Mouse (Mus musculus): ENCODE data around the gene Tmem203.

Tmem203 gene

DNA sequence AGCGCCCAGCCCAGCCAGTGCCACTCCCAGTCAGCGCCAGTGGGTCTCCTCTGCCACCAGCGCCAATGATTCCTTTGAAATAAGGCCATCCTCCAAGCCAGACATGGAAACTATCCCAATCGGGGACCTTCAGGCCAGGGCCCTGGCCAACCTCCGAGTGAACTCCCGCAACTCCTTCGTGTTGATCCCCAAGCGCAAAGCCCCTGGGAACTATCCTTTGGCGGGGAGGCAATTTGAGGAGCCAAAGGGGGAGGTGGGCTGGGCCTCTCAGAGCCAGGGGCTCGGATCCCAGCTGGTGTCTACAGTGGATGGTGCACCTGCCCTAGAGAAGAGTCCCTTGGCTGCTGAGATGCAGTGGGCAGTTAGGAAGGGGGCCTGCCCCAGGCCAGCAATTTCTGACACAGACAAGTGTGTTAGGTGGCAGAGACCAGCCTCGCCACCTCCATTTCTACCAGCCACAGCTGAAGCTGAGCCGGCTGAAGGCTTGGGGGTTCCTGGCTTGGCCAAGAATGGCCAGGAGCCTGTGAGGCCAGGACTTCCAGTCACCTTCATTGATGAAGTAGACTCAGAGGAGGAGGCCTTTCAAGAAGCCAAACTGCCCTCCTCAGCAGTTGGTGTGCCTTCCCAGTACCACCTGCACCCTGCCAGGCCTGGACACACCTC is 8.5 kb downstream of the Tmem203 start:
- no peak for DNase-seq (ENCODE audit: low read depth, low spot score)

DNA sequence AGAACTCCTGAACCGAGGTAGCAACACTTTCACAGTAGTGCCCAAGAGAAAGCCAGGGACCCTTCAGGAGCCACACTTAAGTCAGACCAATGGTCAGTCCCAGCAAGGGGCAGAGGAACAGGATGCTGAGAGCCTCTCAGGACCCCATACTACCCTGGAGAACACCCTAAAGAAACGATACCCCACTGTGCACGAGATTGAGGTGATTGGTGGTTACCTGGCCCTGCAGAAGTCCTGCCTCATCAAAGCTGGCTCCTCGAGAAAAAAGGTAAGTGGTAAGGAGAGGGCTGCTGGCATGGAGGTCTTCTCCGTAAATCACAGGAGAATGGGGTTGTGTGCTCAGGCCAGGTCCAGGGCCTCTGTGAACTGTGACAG is 9.0 kb downstream of the Tmem203 start:
- no peak for DNase-seq (ENCODE audit: low read depth, low spot score)

- DNase-seq (ENCODE audit: low read depth, low spot score) = peak; percentile 89
Observed at GRCm38 (mm10) chr2:25264851-25265250, 9.6 kb downstream of the Tmem203 start.

DNA sequence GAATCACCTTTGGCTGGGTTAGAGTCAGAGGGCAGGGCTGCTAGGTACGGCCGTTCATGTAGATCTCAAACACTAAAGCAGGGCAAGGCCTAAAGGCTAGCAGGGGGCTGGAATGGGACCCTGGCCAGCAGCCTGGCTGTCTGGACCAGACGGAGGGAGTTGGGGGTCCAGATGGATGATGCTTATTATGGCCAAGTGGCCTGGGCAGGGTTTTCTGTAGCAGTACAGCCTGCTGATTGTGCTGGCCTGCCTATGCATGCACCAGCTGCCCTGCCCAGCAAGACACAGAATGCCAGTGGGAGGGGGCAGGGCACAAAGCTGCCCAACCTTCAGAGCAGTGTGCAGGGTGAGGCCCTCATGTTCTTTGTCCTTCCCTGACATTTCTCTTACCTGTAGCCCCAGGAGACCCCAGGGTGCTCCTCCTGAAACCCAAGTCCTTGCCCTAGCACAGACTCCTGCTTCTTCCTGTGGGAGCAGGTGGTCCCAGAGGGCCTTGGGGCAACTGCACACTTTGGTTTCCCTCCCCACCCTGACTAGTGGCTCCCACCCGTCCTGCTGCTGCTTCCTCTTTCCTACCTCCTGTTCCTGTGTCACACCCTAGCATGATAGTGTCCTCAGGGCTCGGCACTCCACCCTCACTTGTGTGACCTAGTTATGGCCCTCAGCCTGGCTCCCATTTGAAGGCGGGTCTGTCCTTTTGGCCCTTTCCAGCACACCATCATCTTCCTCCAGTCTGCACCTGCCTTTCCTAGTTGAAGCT is 10.8 kb downstream of the Tmem203 start:
- no peak for DNase-seq (ENCODE audit: low read depth, low spot score)

- no peak for DNase-seq (ENCODE audit: low read depth, low spot score)
Observed at GRCm38 (mm10) chr2:25266720-25267119, 11.5 kb downstream of the Tmem203 start.

DNA sequence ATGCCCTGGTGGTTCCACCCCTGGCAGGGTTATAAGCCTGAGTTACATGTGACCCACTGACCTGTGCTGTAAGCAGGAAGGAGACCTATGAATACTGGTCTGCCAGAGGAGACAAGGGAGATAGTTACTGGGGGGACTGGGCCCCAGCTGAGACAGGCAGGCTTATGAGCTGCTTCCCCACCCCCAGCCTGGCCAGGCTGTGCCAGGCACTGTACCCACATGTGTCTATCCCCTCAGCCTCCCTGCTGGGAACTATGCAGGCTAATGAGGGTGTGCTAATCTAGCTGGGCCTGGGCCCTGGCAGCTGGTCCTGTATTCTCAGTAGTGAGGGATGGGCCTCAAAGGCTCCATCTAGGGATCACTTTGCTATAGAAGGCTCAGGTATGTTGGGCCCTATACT is 12.0 kb downstream of the Tmem203 start:
- no peak for DNase-seq (ENCODE audit: low read depth, low spot score)

DNA sequence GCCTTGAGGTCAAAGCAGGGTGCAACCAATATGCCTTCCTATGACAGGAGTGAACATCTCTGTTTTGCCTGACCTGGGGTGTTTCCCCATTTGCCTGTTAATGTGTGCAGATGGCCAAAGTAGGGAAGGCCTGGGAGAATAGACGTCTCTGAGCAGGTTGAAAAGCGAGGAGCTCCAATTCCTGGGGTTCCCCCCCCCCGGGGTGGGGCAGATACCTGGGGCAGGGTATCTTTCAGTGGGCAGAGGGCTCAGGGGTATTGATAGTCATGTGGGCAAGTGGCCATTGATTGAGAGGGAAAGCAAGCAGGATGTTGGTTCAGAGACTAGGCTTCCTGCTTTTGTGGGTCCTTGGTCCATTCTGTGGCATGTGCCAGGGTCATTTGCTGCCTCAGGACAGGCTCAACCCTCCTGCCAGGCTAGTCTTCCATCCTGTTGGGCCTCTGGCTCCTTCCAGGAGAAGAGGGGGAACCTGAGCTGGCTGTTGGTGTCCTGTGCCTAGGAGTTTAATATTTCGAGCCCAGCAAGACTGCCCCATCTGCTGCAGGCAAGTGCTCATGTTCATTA is 12.6 kb downstream of the Tmem203 start:
- no peak for DNase-seq (ENCODE audit: low read depth, low spot score)

DNA sequence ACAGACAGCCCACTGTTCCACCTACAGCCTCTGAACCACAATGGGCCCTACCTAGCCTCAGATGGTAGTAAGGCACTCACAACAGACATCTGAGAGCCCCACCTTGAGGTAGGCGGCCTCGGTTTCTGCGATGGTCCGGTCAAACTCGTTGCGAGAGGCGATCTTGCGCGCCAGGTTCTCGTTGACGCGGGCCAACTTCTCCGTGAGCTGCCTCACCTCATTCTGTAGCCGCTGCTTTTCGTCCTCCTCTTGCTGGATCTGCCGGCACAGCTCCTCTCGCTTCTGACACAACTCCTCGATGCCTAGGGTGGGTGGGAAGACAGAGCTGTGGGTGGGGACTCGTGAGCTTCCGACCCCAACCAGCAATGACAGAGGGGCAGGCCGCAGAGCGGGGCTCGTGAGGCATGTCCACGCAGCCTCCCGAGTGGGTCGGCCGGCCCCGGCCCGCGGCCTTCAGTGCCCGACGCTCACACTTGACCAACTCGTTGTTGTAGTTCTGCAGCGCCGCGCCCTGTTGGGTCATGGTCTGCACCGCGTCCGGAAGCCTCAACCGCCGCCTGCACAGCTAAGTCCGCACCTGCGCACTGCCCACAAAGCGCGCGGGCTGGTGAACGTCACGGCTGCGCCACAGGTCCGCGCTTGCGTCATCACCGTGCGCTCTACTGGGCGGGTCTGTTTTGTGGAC is 16.7 kb downstream of the Tmem203 start, which contains the start of the genes Ssna1 and Anapc2:
Ssna1 (minus strand) TSS at position 612 of the 685 bp plus-strand sequence.
Anapc2 (plus strand) TSS at position 652 of the 685 bp plus-strand sequence.
- DNase-seq (ENCODE audit: low read depth, low spot score) = peak; percentile 95

- DNase-seq (ENCODE audit: low read depth, low spot score) = no peak
Observed at GRCm38 (mm10) chr2:25272515-25272914, 17.3 kb downstream of the Tmem203 start.

GRCm38 (mm10) chr2:25273010-25273409 is 17.8 kb downstream of the Tmem203 start:
- no peak for DNase-seq (ENCODE audit: low read depth, low spot score)

GRCm38 (mm10) chr2:25278928-25279882 is 24.0 kb downstream of the Tmem203 start:
- peak; percentile 89 for DNase-seq (ENCODE audit: low read depth, low spot score)

GRCm38 (mm10) chr2:25285551-25285950 is 30.3 kb downstream of the Tmem203 start:
- no peak for DNase-seq (ENCODE audit: low read depth, low spot score)

DNA sequence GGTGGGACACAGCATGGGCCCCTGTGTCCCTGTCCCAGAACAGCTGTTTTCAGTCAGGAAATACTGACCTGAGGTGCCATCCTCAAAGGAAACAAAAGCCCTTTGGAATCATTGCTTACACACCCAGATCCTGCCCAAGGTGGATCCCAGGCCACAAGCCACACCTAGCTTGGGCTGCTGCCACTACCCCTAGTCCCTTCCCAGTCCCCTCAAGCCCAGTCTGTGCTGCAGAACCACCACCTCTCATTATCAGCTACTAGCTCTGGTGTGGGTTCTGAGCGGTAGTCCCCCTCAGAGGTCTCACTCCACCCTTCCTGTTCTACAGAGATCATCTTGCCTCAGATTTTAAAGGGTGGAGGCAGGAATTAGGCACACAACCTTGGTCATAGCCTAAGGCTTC is 31.1 kb downstream of the Tmem203 start:
- no peak for DNase-seq (ENCODE audit: low read depth, low spot score)

DNA sequence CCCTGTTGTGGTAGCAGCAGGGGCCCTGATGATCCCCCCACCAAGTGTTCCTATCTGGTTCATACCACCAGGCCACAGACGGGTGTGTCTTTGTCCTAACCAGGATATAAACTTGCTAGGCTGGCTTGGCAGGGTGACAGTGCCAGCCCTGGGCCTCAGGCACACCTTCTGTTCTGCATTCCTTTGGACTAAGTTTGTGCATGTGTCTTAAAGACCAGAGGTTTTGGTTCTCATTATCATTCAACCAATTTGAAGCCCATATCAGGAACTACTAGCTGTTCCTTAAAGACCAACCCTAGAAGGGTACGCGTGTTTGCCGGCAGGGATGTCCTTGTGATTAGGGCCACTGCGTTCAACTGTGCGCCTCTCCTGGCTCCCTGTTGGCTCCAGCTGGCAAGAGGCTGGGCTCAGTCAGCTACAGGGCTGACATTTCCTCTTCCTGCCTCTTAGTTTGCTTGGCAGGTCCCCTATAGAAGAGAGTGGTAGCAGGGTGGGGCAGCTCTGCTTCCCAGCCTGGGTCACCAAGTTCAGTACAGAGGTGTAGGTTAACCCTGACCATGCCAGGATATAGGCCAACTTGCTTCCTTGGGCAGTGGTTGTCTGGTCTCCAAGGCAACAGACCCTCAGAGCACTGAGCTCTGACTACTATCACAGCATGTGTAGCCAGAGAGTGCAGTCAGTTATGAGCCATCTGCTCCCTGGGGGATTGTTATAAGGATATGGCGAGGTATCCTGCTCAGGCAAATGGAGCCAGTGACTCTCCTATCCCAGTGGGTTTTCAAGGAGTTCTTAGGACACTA is 31.8 kb downstream of the Tmem203 start:
- peak; percentile 48 for DNase-seq (ENCODE audit: low read depth, low spot score)

DNA sequence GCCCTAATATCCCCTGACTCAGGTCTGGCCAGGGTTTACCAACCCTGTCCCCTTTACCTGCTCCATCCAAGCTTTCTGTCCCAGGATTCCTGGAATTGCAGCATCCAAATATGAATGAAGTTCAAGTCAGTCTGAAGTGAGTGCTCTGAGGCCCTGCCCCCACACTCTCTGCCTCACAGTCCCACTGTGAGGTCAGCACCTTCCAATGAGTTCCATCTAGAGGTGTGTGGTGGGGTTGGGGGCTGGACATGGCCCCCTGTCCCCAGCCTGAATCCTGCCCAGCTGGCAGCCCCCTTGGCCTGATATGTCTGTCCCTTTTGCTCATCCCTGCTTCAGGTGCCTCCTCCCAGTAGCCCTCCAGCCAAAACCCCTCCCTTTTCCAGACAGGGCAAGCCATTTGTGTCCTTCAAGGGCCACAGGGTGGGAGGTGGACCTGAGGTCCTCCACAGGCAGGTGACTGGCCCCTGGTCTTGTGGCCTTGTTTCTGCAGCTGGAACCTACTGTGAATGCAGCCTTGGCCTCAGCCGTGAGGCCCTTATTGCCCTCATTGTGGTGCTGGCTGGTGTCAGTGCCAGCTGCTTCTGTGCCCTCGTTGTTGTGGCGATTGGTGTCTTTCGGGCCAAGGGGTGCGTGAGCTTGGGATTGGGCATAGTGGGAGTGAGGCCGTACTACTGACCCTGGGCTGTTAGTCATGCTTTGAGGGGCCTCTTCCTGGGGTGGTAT is 32.8 kb downstream of the Tmem203 start, which contains the start of gene Tmem210:
Tmem210 (plus strand) TSS at position 219 of the 723 bp plus-strand sequence.
- no peak for DNase-seq (ENCODE audit: low read depth, low spot score)

DNA sequence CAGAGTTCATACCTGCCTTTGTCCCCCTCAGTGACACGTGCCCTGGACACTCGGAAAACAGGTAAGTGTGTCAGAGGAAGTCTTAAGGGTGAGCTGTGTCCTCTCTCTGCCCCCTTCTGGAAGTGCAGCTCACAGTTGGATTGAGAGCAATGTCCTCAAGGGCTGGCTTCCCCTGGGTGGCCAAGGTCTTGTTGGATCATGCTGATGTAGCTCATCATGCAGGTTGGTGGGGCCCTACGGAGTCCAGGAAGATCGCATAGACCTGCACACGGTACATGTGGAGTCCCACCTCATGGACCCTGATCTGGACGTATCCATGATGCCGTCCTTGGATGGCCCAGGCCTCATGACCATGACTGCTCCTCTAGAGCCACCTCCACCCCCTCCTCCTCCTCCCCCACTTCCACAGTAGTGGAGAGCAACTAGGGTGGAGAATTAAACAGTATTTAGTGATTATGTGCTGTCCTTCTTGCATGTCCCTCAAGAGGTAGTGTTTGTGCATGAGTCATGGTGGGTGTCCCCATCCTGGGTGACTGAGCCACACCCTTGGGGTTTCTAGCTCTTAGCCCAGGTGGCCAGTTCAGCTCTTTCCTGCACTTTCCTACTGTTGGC is 33.6 kb downstream of the Tmem203 start:
- no peak for DNase-seq (ENCODE audit: low read depth, low spot score)

GRCm38 (mm10) chr2:25289651-25290050 is 34.4 kb downstream of the Tmem203 start, which contains the start of gene Lrrc26:
Gene Lrrc26 (plus strand): TSS chr2:25289915.
- peak; percentile 17 for DNase-seq (ENCODE audit: low read depth, low spot score)

- no peak for DNase-seq (ENCODE audit: low read depth, low spot score)
Observed at GRCm38 (mm10) chr2:25290101-25290815, 35.0 kb downstream of the Tmem203 start.

Data from 3T3-L1 (cell line).